Mouse (Mus musculus) heart, postnatal 25 days (tissue): ENCODE measurements at regions not wholly inside any gene's neighbourhood (a gene's known extent, or its start where the extent isn't known, plus 50 kb on each side); places are given as distances from the start of the nearest gene placed in this dataset.

Source experiments
- DNase-seq: peaks from one replicate; pipeline ENCODE4 v3.0.0; 2022; ENCODE audit warnings: low spot score
- intact Hi-C: fragments of 180-260 bp; cut with DNase I; formaldehyde crosslinking; loops from one replicate; pipeline ENCODE4 v1.15.1; 2025

- intact Hi-C loops: no loop called here
- no peak for DNase-seq
These were observed 113.1 kb upstream of the Med13l start for GRCm38 (mm10) chr5:118447366-118447765.

- intact Hi-C loops: no loop called here
- no peak for DNase-seq
These were observed 111.5 kb upstream of the Med13l start for GRCm38 (mm10) chr5:118448884-118449515.

- DNase-seq: no peak
- intact Hi-C loops: no loop called here
These were observed 110.6 kb upstream of the Med13l start for GRCm38 (mm10) chr5:118449893-118450292.

GRCm38 (mm10) chr5:118452052-118452451 lies 108.4 kb upstream of the Med13l start:
- intact Hi-C loops: no loop called here
- DNase-seq: no peak

- intact Hi-C loops: no loop called here
- DNase-seq: no peak
These were observed 106.4 kb upstream of the Med13l start for GRCm38 (mm10) chr5:118454096-118454495.

GRCm38 (mm10) chr5:118458727-118459390 lies 101.6 kb upstream of the Med13l start:
- intact Hi-C loops: no loop called here

GRCm38 (mm10) chr5:118459391-118459792 lies 101.1 kb upstream of the Med13l start:
- no peak for DNase-seq
- intact Hi-C loops: no loop called here

More at GRCm38 (mm10) chr5:118458727-118459390, 101.6 kb upstream of the Med13l start:
- peak; percentile 83 for DNase-seq

- intact Hi-C loops: loop anchor here (5.0 kb wide), 1 partner anchor 130 kb away; no protein-coding TSS in a partner anchor
- DNase-seq: no peak
These were observed 98.5 kb upstream of the Med13l start for GRCm38 (mm10) chr5:118461967-118462366.

- peak; percentile 60 for DNase-seq
- intact Hi-C loops: loop anchor here (5.0 kb wide), 1 partner anchor 133 kb away; no protein-coding TSS in a partner anchor
These were observed 95.3 kb upstream of the Med13l start for GRCm38 (mm10) chr5:118464931-118465801.

- intact Hi-C loops: no loop called here
- no peak for DNase-seq
These were observed 94.3 kb upstream of the Med13l start for GRCm38 (mm10) chr5:118465991-118466750.

- DNase-seq: no peak
- intact Hi-C loops: no loop called here
These were observed 91.7 kb upstream of the Med13l start for GRCm38 (mm10) chr5:118468739-118469138.

GRCm38 (mm10) chr5:118471569-118471968 lies 88.9 kb upstream of the Med13l start:
- no peak for DNase-seq
- intact Hi-C loops: no loop called here

- intact Hi-C loops: no loop called here
- DNase-seq: no peak
These were observed 88.2 kb upstream of the Med13l start for GRCm38 (mm10) chr5:118472291-118472690.

GRCm38 (mm10) chr5:118473128-118473730 lies 87.2 kb upstream of the Med13l start:
- no peak for DNase-seq
- intact Hi-C loops: no loop called here

- intact Hi-C loops: loop anchor here (5.0 kb wide), 1 partner anchor 49 kb away; no protein-coding TSS in a partner anchor
These were observed 83.9 kb upstream of the Med13l start for GRCm38 (mm10) chr5:118476597-118476996.

GRCm38 (mm10) chr5:118477131-118478119 lies 83.1 kb upstream of the Med13l start:
- intact Hi-C loops: loop anchor here (5.0 kb wide), 1 partner anchor 50 kb away; no protein-coding TSS in a partner anchor
- no peak for DNase-seq

More at GRCm38 (mm10) chr5:118476597-118476996, 83.9 kb upstream of the Med13l start:
- no peak for DNase-seq

- intact Hi-C loops: loop anchor here (5.0 kb wide), 1 partner anchor 51 kb away; no protein-coding TSS in a partner anchor
- peak; percentile 62 for DNase-seq
These were observed 82.2 kb upstream of the Med13l start for GRCm38 (mm10) chr5:118478120-118478768.
